Mouse (Mus musculus) E14TG2a.4 (cell line): Measurements from ENCODE around the gene Klf1.

ENCODE experiments used
- CTCF ChIP-seq: conservative IDR thresholded peaks from 2 replicates; pipeline ENCODE4 v1.5.1; 2014; ENCODE audit warnings: low read length
- POU5F1 ChIP-seq: IDR thresholded peaks from 2 replicates; pipeline ENCODE4 v1.6.1; 2014; ENCODE audit warnings: low read length, borderline replicate concordance

- TF ChIP-seq CTCF (peak; percentile 3; the same call in 1 of the 2 replicates), POU5F1 (no peak)
These were observed 30.1 kb upstream of the Klf1 start, which contains the start of gene Syce2 for GRCm38 (mm10) chr8:84871376-84872308.
